Mouse (Mus musculus) forelimb bud, embryonic 11.5 days (tissue): ENCODE data around the gene Cinp.

Experiments
- DNase-seq: peaks from one replicate; pipeline ENCODE4 v3.0.0-alpha.2; 2012; ENCODE audit warnings: low read depth, low spot score

Cinp gene

GRCm38 (mm10) chr12:110835182-110835581 is 53.8 kb downstream of the Cinp start:
- DNase-seq: no peak

- DNase-seq: no peak
Measured at GRCm38 (mm10) chr12:110830293-110831024, 58.5 kb downstream of the Cinp start.

- DNase-seq: no peak
Measured at GRCm38 (mm10) chr12:110828908-110829307, 60.0 kb downstream of the Cinp start.
